Mouse (Mus musculus) forebrain, embryonic 15.5 days (tissue): ENCODE results near the gene Nudt14. TPM values are rescaled to one million over a fixed set of nuclear protein-coding genes. Genes with fewer than 3 reads are reported as not detected.
A peak's percentile ranks its signal among the peaks of the same experiment; 100 is the strongest.

ENCODE experiments used
- ATAC-seq: fragments of 200-750 bp; cut with Nextera tagmentation; replicated peaks from 2 replicates; pipeline ENCODE4 v1.8.0; 2017; ENCODE audit warnings: mild to moderate bottlenecking, moderate TSS enrichment, moderate library complexity
- H3K27ac ChIP-seq: fragments of 300-500 bp; sonication (generic); replicated peaks from 2 replicates; pipeline ENCODE4 v1.5.1; 2015; ENCODE audit warnings: mild to moderate bottlenecking, inconsistent platforms
- H3K27me3 ChIP-seq: fragments of 300-500 bp; sonication (generic); 2 replicates; pipeline ENCODE4 v1.6.1; 2015; ENCODE audit warnings: inconsistent platforms
- H3K36me3 ChIP-seq: fragments of 300-500 bp; sonication (generic); 2 replicates; pipeline ENCODE4 v1.6.1; 2015; ENCODE audit warnings: mild to moderate bottlenecking, inconsistent platforms
- H3K4me1 ChIP-seq: fragments of 300-500 bp; sonication (generic); 2 replicates; pipeline ENCODE4 v1.6.1; 2015; ENCODE audit warnings: inconsistent platforms
- H3K4me2 ChIP-seq: fragments of 300-500 bp; sonication (generic); replicated peaks from 2 replicates; pipeline ENCODE4 v1.6.1; 2015; ENCODE audit warnings: mild to moderate bottlenecking, inconsistent platforms
- H3K4me3 ChIP-seq: fragments of 300-500 bp; sonication (generic); 2 replicates; pipeline ENCODE4 v1.5.1; 2015; ENCODE audit warnings: mild to moderate bottlenecking, inconsistent platforms
- H3K9ac ChIP-seq: fragments of 300-500 bp; sonication (generic); replicated peaks from 2 replicates; pipeline ENCODE4 v1.6.1; 2015; ENCODE audit warnings: mild to moderate bottlenecking, inconsistent platforms
- H3K9me3 ChIP-seq: fragments of 300-500 bp; sonication (generic); 2 replicates; pipeline ENCODE4 v1.6.1; 2016; ENCODE audit warnings: inconsistent platforms
- WGBS: fragments of 180-500 bp; shearing (Covaris S2); methylation state at CpG from one replicate; pipeline ENCODE4 v1.1.7; 2015; ENCODE audit warnings: mixed read lengths; 5-methylcytosine and 5-hydroxymethylcytosine counted together
- polyA plus RNA-seq: library from polyadenylated mRNA; unstranded; fragments of >200 nt; fragmentation: Nextera tagmentation; extraction: Ambion mirVana; gene quantifications from 2 replicates; pipeline ENCODE4 v1.2.1, GENCODE M21; 2015

The Nudt14 gene
- polyA plus RNA-seq = 59.0 and 63.2 TPM in 2 replicates

DNA sequence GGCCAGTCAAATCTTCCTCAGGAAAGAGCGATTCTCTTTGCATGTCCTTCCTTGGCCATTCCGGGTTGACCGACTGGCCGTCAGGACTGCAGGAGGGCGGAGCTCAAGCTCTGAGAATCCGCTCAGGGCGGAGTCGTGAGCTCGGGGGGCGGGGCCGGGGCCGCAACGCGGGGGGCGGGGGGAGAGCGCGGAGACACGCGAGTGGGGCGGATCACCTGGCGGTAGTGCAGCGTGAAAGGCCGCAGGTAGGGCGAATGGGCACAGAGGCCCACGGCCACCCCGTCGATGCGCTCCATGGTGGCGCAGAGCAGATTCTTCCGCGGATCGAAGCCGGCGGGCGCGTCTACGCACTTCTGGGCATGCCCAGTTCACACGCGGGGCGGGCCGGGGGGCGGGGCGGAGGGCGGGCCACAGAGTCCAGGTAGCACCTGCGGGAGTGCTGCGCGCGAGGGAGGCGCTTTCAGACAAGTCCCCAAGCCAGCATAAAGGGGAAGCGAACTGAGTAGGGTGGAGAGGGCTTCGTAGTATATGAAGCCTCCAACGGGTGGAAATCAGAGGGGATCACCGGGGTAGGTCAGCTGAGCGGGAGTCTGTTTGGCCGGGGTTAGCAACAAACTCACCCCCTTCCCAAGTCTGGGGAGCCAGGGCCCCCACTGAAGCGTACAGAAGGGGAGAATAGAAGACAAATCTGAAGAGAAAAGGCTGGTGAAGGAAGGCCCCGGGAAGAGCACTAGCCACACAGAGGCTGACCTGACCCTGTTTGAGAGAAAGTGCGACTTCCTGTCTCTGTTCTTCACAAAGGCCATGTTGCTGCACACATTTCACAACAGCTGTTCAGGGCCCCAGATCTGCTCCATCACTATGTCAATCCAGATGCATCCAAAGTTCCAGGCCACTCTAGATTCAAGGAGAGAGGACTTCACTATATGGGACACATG is at the start of gene Nudt14:
Nudt14 (minus strand) TSS at position 349 of the 938 bp plus-strand sequence.
- Histone ChIP-seq H3K27me3 (no peaks in the 10 kb centered on the region), H3K4me2 (peak within 1 kb of the TSS; percentile 81), H3K9me3 (no peaks in the 10 kb centered on the region), H3K27ac (peak within 1 kb of the TSS; percentile 53; the same call in 1 of the 2 replicates), H3K9ac (peak within 1 kb of the TSS; percentile 76), H3K36me3 (no peaks in the 10 kb centered on the region), H3K4me1 (peaks cover 20% of the 10 kb centered on the region), H3K4me3 (peak within 1 kb of the TSS; percentile 73)
- peak; percentile 81 for ATAC-seq
- 2% methylated on average over 58 of the region's 58 CpGs for WGBS

GRCm38 (mm10) chr12:112991444-112991843 is 49.5 kb upstream of the Nudt14 start:
- no peaks in the 10 kb centered on the region for H3K9me3 ChIP-seq
- 92% methylated on average over 2 of the region's 2 CpGs for WGBS
- no peak for ATAC-seq

DNA sequence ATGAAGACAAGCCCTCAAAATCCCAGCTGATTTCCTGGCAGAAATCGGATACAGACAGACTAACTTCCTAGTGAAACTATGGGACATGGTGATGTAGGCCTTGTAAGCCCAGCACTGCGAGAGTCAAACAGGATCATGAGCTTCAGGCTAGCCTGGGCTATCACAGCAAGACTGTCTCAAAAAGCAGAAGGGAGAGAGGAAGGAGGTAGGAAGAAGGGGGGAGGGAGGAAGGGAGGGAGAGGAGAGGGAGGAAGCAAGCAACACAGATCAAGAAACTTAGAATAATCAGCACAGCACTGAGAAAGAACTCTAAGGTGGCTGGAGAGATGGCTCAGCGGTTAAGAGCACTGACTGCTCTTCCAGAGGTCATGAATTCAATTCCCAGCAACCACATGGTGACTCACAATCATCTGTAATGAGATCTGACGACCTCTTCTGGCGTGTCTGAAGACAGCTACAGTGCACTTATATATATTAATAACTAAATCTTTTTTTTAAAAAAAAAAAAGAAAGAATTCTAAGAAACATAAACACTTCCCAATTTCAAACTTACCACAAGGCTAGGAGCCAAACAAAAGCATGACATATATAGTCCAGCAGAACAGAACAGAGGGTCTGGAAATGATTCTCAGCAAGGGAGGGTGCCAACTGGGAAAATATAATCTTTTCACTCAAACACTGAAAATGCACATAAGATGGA is 48.9 kb upstream of the Nudt14 start:
- H3K4me2 ChIP-seq = no peak overlapping the region
- H3K27me3 ChIP-seq = no peaks in the 10 kb centered on the region
- H3K9me3 ChIP-seq = no peaks in the 10 kb centered on the region
- H3K36me3 ChIP-seq = peaks cover 27% of the 10 kb centered on the region
- no peak overlapping the region for H3K27ac ChIP-seq
- no peak for ATAC-seq
- no peak overlapping the region for H3K4me3 ChIP-seq
- no peaks in the 10 kb centered on the region for H3K4me1 ChIP-seq
- H3K9ac ChIP-seq = no peak overlapping the region
- 91% methylated on average over 5 of the region's 5 CpGs for WGBS

More at GRCm38 (mm10) chr12:112991444-112991843, 49.5 kb upstream of the Nudt14 start:
- Histone ChIP-seq H3K4me2 (no peak overlapping the region), H3K4me1 (no peaks in the 10 kb centered on the region), H3K9ac (no peak overlapping the region), H3K27me3 (no peaks in the 10 kb centered on the region), H3K27ac (no peak overlapping the region), H3K4me3 (no peak overlapping the region), H3K36me3 (peaks cover 22% of the 10 kb centered on the region)

- Histone ChIP-seq H3K9ac (no peak overlapping the region), H3K4me3 (no peak overlapping the region), H3K27ac (no peak overlapping the region), H3K4me1 (no peaks in the 10 kb centered on the region), H3K36me3 (peaks cover 43% of the 10 kb centered on the region), H3K9me3 (no peaks in the 10 kb centered on the region), H3K27me3 (no peaks in the 10 kb centered on the region), H3K4me2 (no peak overlapping the region)
- WGBS = 68% methylated on average over 6 of the region's 6 CpGs
- no peak for ATAC-seq
Measured at GRCm38 (mm10) chr12:112987877-112988276, 46.0 kb upstream of the Nudt14 start.

DNA sequence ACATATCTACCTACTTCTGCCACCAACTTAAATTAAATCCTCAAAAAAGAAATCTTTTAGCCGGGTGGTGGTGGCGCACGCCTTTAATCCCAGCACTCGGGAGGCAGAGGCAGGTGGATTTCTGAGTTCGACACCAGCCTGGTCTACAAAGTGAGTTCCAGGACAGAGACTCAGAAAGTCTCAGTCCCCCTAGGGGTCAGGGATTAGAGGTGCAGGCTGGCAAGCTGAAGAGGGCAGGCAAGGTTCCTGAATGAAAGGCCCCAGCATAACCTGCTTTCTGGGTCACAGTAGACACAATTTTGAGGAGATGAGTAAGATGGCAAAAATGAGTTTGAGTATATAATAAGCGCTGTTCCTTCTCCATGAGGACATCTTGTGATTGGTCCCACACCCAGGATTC is 43.4 kb upstream of the Nudt14 start:
- H3K4me1 ChIP-seq = no peaks in the 10 kb centered on the region
- 93% methylated on average over 6 of the region's 6 CpGs for WGBS
- no peak overlapping the region for H3K4me2 ChIP-seq
- no peaks in the 10 kb centered on the region for H3K27me3 ChIP-seq
- H3K9ac ChIP-seq = no peak overlapping the region
- no peak for ATAC-seq
- H3K36me3 ChIP-seq = peaks cover 54% of the 10 kb centered on the region
- H3K27ac ChIP-seq = no peak overlapping the region
- no peaks in the 10 kb centered on the region for H3K9me3 ChIP-seq
- H3K4me3 ChIP-seq = no peak overlapping the region

GRCm38 (mm10) chr12:112982031-112982430 is 40.1 kb upstream of the Nudt14 start:
- no peaks in the 10 kb centered on the region for H3K9me3 ChIP-seq
- H3K4me3 ChIP-seq = no peak overlapping the region
- 35% methylated on average over 2 of the region's 2 CpGs for WGBS
- H3K27ac ChIP-seq = 0 out of 2 replicates have a peak overlapping the region, but pooled peaks have one; percentile 0
- H3K36me3 ChIP-seq = peaks cover 76% of the 10 kb centered on the region
- no peak overlapping the region for H3K4me2 ChIP-seq
- H3K4me1 ChIP-seq = peaks cover 14% of the 10 kb centered on the region
- H3K27me3 ChIP-seq = no peaks in the 10 kb centered on the region
- no peak for ATAC-seq
- H3K9ac ChIP-seq = no peak overlapping the region

- WGBS = 41% methylated on average over 12 of the region's 12 CpGs
- no peak for ATAC-seq
- Histone ChIP-seq H3K36me3 (peaks cover 62% of the 10 kb centered on the region), H3K27me3 (no peaks in the 10 kb centered on the region), H3K27ac (peak overlapping the region; percentile 94), H3K9me3 (no peaks in the 10 kb centered on the region), H3K4me2 (peak overlapping the region; percentile 76), H3K4me1 (peaks cover 24% of the 10 kb centered on the region), H3K4me3 (peak overlapping the region; percentile 62), H3K9ac (peak overlapping the region; percentile 76)
Measured at GRCm38 (mm10) chr12:112977156-112977555, 35.2 kb upstream of the Nudt14 start.

GRCm38 (mm10) chr12:112976371-112977073 is 34.6 kb upstream of the Nudt14 start, which contains the start of gene Btbd6:
Gene Btbd6 (plus strand): TSS chr12:112976482.
- peaks cover 66% of the 10 kb centered on the region for H3K36me3 ChIP-seq
- H3K4me3 ChIP-seq = peak within 1 kb of the TSS; percentile 62
- peaks cover 24% of the 10 kb centered on the region for H3K4me1 ChIP-seq
- no peaks in the 10 kb centered on the region for H3K27me3 ChIP-seq
- peak within 1 kb of the TSS; percentile 94 for H3K27ac ChIP-seq
- H3K9me3 ChIP-seq = no peaks in the 10 kb centered on the region
- H3K9ac ChIP-seq = peak within 1 kb of the TSS; percentile 76
- peak within 1 kb of the TSS; percentile 76 for H3K4me2 ChIP-seq
- under 1% methylated on average over 79 of the region's 80 CpGs for WGBS
- peak; percentile 97 for ATAC-seq

GRCm38 (mm10) chr12:112974736-112975135 is 32.8 kb upstream of the Nudt14 start:
- H3K27ac ChIP-seq = no peak overlapping the region
- 89% methylated on average over 9 of the region's 9 CpGs for WGBS
- H3K4me3 ChIP-seq = no peak overlapping the region
- no peaks in the 10 kb centered on the region for H3K9me3 ChIP-seq
- peaks cover 24% of the 10 kb centered on the region for H3K4me1 ChIP-seq
- H3K9ac ChIP-seq = no peak overlapping the region
- ATAC-seq = no peak
- no peak overlapping the region for H3K4me2 ChIP-seq
- H3K36me3 ChIP-seq = peaks cover 61% of the 10 kb centered on the region
- H3K27me3 ChIP-seq = no peaks in the 10 kb centered on the region

GRCm38 (mm10) chr12:112969616-112970015 is 27.7 kb upstream of the Nudt14 start:
- no peak for ATAC-seq
- Histone ChIP-seq H3K9ac (no peak overlapping the region), H3K4me1 (no peaks in the 10 kb centered on the region), H3K36me3 (peaks cover 87% of the 10 kb centered on the region), H3K4me2 (no peak overlapping the region), H3K27ac (no peak overlapping the region), H3K27me3 (no peaks in the 10 kb centered on the region), H3K9me3 (no peaks in the 10 kb centered on the region), H3K4me3 (no peak overlapping the region)
- 90% methylated on average over 6 of the region's 6 CpGs for WGBS

GRCm38 (mm10) chr12:112968943-112969342 is 27.0 kb upstream of the Nudt14 start:
- H3K4me1 ChIP-seq = no peaks in the 10 kb centered on the region
- no peak overlapping the region for H3K4me2 ChIP-seq
- no peak overlapping the region for H3K9ac ChIP-seq
- no peak overlapping the region for H3K4me3 ChIP-seq
- H3K36me3 ChIP-seq = peaks cover 93% of the 10 kb centered on the region
- H3K27me3 ChIP-seq = no peaks in the 10 kb centered on the region
- no peaks in the 10 kb centered on the region for H3K9me3 ChIP-seq
- no peak overlapping the region for H3K27ac ChIP-seq
- ATAC-seq = no peak
- WGBS = 86% methylated on average over 8 of the region's 8 CpGs
